Comparison of ENCODE assay signal across 26 mouse cellular contexts in the genomic region with DNA sequence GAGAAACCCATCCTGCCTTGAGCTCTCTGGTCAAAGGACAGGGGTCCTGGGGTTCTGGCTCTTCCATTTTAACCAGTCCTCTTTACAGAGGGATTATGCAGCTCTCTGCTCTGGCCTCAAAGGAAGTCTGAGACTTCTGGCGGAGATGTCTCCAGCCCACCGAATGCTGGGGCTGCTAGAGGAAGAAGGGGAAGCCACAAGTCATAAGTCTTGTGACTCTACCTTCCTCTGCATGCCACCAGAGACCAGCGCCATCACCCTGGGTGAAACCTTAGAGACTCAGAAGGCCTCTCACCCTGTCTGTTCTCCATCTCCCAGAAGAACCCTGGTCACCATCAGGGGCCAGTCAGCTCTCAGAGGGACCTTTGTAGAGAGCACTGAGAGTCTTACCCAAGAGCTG.
DNase-seq lines count a peak whose midpoint lies in the region; ATAC-seq lines count a peak whose summit lies in the region.
"Had no signal": no experiment of that assay in that cellular context is flagged by ENCODE, and none has a peak within 500 bp of the region (broad histone marks: within the 10 kb centered on the region; RNA-seq: fewer than 3 reads in every experiment).

No protein-coding gene starts in this region.

- no peaks in the 10 kb centered on the region for H3K36me3 ChIP-seq in heart, embryonic 14.5 days (ENCODE audit: control insufficient read depth, insufficient read depth, low read length)
- H3K36me3 ChIP-seq: hindbrain, embryonic 12.5 days; limb, embryonic 13.5 days; liver, embryonic 12.5 days; neural tube, embryonic 13.5 days had no signal

- no peak for DNase-seq in heart, adult 8-10 months (ENCODE audit: low spot score)
- peak; percentile 13 for DNase-seq in thymus, postnatal 14 days
- DNase-seq in thymus, postnatal 36 days = no peak
- no peak for DNase-seq in adrenal gland, adult 18-20 months (ENCODE audit: low spot score in 2 of 2)
- DNase-seq: adrenal gland, postnatal 14 days; cerebellum, adult 9-10 months; gastrocnemius, postnatal 25 days; kidney, postnatal 25 days; layer of hippocampus, postnatal 36 days; lung, adult 18-20 months; lung, postnatal 14 days; midbrain, embryonic 14.5 days; retina, postnatal 1 day; right cerebral cortex, postnatal 25 days; thymus, adult 2 months had no signal

- H3K27me3 ChIP-seq in heart, embryonic 14.5 days (ENCODE audit: control insufficient read depth, insufficient read depth, low read length) = no peaks in the 10 kb centered on the region
- H3K27me3 ChIP-seq: limb, embryonic 13.5 days; liver, embryonic 12.5 days had no signal

- ATAC-seq in heart, embryonic 14.5 days (ENCODE audit: insufficient number of reproducible peaks, insufficient read depth, low FRiP score, low read depth) = no peak
- peak; percentile 77 to 80 for ATAC-seq in hematopoietic stem cell, adult 5-6 weeks (replicated peaks in 1 of 2; ENCODE audit: insufficient read depth in 1 of 2, low FRiP score in 2 of 2, low TSS enrichment in 1 of 2, low read depth in 1 of 2, poor library complexity in 2 of 2, severe bottlenecking in 2 of 2)
- ATAC-seq in megakaryocyte, adult 5-6 weeks (ENCODE audit: poor library complexity, severe bottlenecking) = no peak
- ATAC-seq: activated CD4-positive, CD25-positive, alpha-beta regulatory T cell, adult 4 months; intestine, postnatal 0 days; liver, embryonic 12.5 days had no signal

- no peak overlapping the region for H3K4me3 ChIP-seq in heart, embryonic 14.5 days (ENCODE audit: control insufficient read depth in 1 of 2, insufficient read depth in 1 of 2, low read depth in 1 of 2, low read length in 2 of 2)
- H3K4me3 ChIP-seq: hindbrain, embryonic 12.5 days; limb, embryonic 13.5 days; liver, embryonic 12.5 days; neural tube, embryonic 13.5 days had no signal

- WGBS in heart, embryonic 14.5 days = 88% methylated on average over 3 of the region's 3 CpGs

- peak overlapping the region; percentile 1 to 98; a peak in 3 of 4 replicates for H3K27ac ChIP-seq in heart, embryonic 14.5 days (replicated peaks in 1 of 2; ENCODE audit: control insufficient read depth in 1 of 2, insufficient read depth in 1 of 2, low read depth in 2 of 2, low read length in 2 of 2)
- H3K27ac ChIP-seq: hindbrain, embryonic 12.5 days; limb, embryonic 13.5 days; liver, embryonic 12.5 days; neural tube, embryonic 13.5 days; stomach, postnatal 0 days had no signal

- H3K9ac ChIP-seq in heart, embryonic 14.5 days (ENCODE audit: low read length) = no peak overlapping the region
- H3K9ac ChIP-seq: hindbrain, embryonic 12.5 days; limb, embryonic 13.5 days; liver, embryonic 12.5 days; neural tube, embryonic 13.5 days had no signal

- no peaks in the 10 kb centered on the region for H3K9me3 ChIP-seq in heart, embryonic 14.5 days (ENCODE audit: control insufficient read depth, low read length)
- H3K9me3 ChIP-seq: hindbrain, embryonic 12.5 days; limb, embryonic 13.5 days; liver, embryonic 12.5 days; megakaryocyte, embryonic 14.5 days; neural tube, embryonic 13.5 days had no signal

- peaks cover 59 to 68% of the 10 kb centered on the region in 2 experiments for H3K4me1 ChIP-seq in heart, embryonic 14.5 days (ENCODE audit: control insufficient read depth in 2 of 2, insufficient read depth in 2 of 2, low read length in 2 of 2)
- H3K4me1 ChIP-seq: liver, embryonic 12.5 days; megakaryocyte, embryonic 14.5 days had no signal

- H3K4me2 ChIP-seq in heart, embryonic 14.5 days (ENCODE audit: low read length) = no peak overlapping the region
- H3K4me2 ChIP-seq: hindbrain, embryonic 12.5 days; limb, embryonic 13.5 days; liver, embryonic 12.5 days; neural tube, embryonic 13.5 days had no signal

Comparison
In these comparisons a context has a peak if more than half of its experiments do, and no peak if none do; other contexts are left out.
1. ATAC-seq: peak in hematopoietic stem cell, adult 5-6 weeks (2 of 2); none in heart, embryonic 14.5 days (single experiment) and megakaryocyte, adult 5-6 weeks (single experiment).